Mouse (Mus musculus): ENCODE results near the gene Rfx1. TPM values are rescaled to one million over a fixed set of nuclear protein-coding genes. Genes with fewer than 3 reads are reported as not detected.

The Rfx1 gene
- total and polyA plus RNA-seq, 3 experiments, result 2.4 to 41.4 (median 14.3) TPM

DNA sequence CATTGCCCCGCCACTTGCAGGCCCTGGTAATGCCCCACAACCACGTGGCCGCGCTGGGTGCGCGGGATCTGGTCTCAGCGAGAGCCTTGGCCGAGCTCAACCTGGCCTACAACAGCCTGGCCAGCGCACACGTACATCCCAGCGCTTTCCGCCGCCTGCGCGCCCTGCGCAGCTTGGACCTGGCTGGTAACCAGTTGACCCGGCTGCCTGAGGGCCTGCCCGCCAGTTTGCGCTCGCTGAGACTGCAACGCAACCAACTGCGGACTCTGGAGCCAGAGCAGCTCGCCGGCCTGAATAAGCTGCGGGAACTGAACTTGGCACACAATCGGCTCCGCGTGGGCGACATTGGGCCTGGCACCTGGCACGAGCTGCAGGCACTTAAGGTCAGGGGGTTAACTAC is 64.2 kb downstream of the Rfx1 start:
- H3K36me3 ChIP-seq (replicated peaks), result peaks cover 46% of the 10 kb centered on the region

DNA sequence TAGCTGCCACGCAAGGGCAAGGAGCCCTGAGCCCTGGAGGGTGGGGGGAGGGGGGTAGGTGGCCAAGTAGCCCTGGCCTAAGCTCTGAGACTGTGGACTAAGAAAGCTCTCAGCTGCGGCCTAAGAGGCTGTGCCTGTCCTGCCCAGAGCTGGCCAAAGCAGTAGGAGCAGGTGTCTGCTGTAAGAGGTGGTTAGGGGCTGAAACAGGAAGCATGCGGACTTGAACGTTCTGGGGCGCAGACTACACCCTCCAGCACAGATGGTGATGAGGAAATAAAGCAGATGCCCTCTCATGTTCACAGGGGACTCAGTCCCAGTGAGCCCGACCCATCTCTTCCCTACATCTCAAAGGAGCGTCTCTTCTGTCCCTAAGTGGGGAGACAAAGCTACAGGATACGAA is 65.6 kb downstream of the Rfx1 start:
- no peak for ATAC-seq (ENCODE audit: extremely low read depth, insufficient number of reproducible peaks, low FRiP score, poor library complexity, severe bottlenecking)

More for the DNA sequence above, 64.2 kb downstream of the Rfx1 start:
- DNase-seq (ENCODE audit: low spot score) (no peak), ATAC-seq (ENCODE audit: extremely low read depth, insufficient number of reproducible peaks, low FRiP score, poor library complexity, severe bottlenecking) (no peak)
- Histone ChIP-seq H3K4me1 (ENCODE audit: insufficient read depth, low read depth, low read length) (peaks cover 4% of the 10 kb centered on the region), H3K9me3 (replicated peaks) (no peaks in the 10 kb centered on the region), H3K4me3 (ENCODE audit: low read depth, low read length) (no peak overlapping the region), H3K27me3 (ENCODE audit: insufficient read depth, low read length) (peaks cover 28% of the 10 kb centered on the region; the same call in 1 of the 2 replicates)
- TF ChIP-seq POLR2AphosphoS5 (IDR thresholded peaks at IDR 0.05; ENCODE audit: insufficient replicate concordance, low read depth, low read length) (no peak), GATA2 (IDR thresholded peaks at IDR 0.05; ENCODE audit: borderline replicate concordance, low read depth, low read length) (no peak), TAL1 (conservative IDR thresholded peaks at IDR 0.05; ENCODE audit: low read depth, low read length) (no peak), GATA1 (IDR thresholded peaks at IDR 0.05; ENCODE audit: borderline replicate concordance, low read length) (no peak), CTCF (IDR thresholded peaks at IDR 0.05; ENCODE audit: low read depth, low read length) (no peak)

DNA sequence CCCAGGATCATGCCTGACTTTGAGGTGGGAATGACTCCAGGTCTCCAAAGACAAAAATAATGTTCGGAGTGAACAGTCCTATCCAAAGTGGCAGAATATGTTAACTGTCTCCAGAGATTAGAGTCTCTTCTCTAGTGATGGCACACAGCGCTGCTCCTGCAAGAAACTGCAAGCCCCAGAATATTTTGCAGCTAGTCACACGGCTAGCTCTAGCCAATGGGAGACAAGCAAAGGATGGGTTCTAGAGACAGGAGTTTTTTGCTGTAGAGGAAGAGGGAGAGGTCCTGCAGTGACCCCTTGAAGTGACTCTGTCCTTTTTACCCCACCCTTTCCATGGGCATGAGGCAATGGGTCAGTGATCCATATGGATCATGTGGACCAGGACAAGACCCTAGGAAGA is 71.2 kb downstream of the Rfx1 start:
- peak; percentile 56 for DNase-seq (ENCODE audit: low spot score)
- TF ChIP-seq TAL1 (conservative IDR thresholded peaks at IDR 0.05; ENCODE audit: low read depth, low read length) (no peak), GATA2 (IDR thresholded peaks at IDR 0.05; ENCODE audit: borderline replicate concordance, low read depth, low read length) (no peak), POLR2AphosphoS5 (IDR thresholded peaks at IDR 0.05; ENCODE audit: insufficient replicate concordance, low read depth, low read length) (no peak), GATA1 (IDR thresholded peaks at IDR 0.05; ENCODE audit: borderline replicate concordance, low read length) (no peak), CTCF (IDR thresholded peaks at IDR 0.05; ENCODE audit: low read depth, low read length) (no peak)
- ATAC-seq (ENCODE audit: extremely low read depth, insufficient number of reproducible peaks, low FRiP score, poor library complexity, severe bottlenecking), result 0 out of 2 replicates have a peak, but pooled peaks have one; percentile 22
- H3K9me3 ChIP-seq (replicated peaks), result no peaks in the 10 kb centered on the region
- H3K36me3 ChIP-seq (replicated peaks), result peaks cover 98% of the 10 kb centered on the region
- no peaks in the 10 kb centered on the region; the same call in 1 of the 2 replicates for H3K4me1 ChIP-seq (ENCODE audit: insufficient read depth, low read depth, low read length)
- no peak overlapping the region for H3K4me3 ChIP-seq (ENCODE audit: low read depth, low read length)
- no peaks in the 10 kb centered on the region for H3K27me3 ChIP-seq (ENCODE audit: insufficient read depth, low read length)

More for the DNA sequence above, 65.6 kb downstream of the Rfx1 start:
- Histone ChIP-seq H3K9me3 (replicated peaks) (no peaks in the 10 kb centered on the region), H3K4me1 (ENCODE audit: insufficient read depth, low read depth, low read length) (peaks cover 4% of the 10 kb centered on the region), H3K36me3 (replicated peaks) (peaks cover 60% of the 10 kb centered on the region), H3K4me3 (ENCODE audit: low read depth, low read length) (no peak overlapping the region), H3K27me3 (ENCODE audit: insufficient read depth, low read length) (peaks cover 16% of the 10 kb centered on the region; the same call in 1 of the 2 replicates)
- DNase-seq (ENCODE audit: low spot score), result no peak
- TF ChIP-seq CTCF (IDR thresholded peaks at IDR 0.05; ENCODE audit: low read depth, low read length) (no peak), GATA1 (IDR thresholded peaks at IDR 0.05; ENCODE audit: borderline replicate concordance, low read length) (no peak), POLR2AphosphoS5 (IDR thresholded peaks at IDR 0.05; ENCODE audit: insufficient replicate concordance, low read depth, low read length) (no peak), TAL1 (conservative IDR thresholded peaks at IDR 0.05; ENCODE audit: low read depth, low read length) (no peak), GATA2 (IDR thresholded peaks at IDR 0.05; ENCODE audit: borderline replicate concordance, low read depth, low read length) (no peak)

DNA sequence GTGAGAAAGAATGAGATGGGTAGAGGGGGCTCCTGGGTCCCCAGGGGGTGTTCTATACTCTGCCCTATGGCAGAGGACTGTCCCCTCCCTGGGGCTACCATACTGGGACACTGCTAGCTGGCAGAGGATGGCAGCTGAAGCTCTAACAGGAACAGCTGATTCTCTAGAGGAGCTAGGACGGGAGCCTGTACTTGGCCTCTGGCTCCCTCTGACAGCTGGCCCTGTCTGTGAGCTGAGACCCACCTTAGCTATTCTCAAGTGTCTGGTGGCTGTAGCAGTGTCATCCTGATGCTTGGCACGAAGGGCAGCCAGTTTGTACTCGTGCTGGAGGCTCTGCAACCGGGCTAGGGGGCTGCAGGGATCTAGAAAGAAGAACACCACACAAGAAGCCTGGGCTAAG is 74.2 kb downstream of the Rfx1 start:
- peaks cover 95% of the 10 kb centered on the region for H3K36me3 ChIP-seq (replicated peaks)
- DNase-seq (ENCODE audit: low spot score), result no peak
- no peaks in the 10 kb centered on the region for H3K9me3 ChIP-seq (replicated peaks)
- H3K4me1 ChIP-seq (ENCODE audit: insufficient read depth, low read depth, low read length), result 0 out of 2 replicates have a peak, but pooled peaks cover 5% of the 10 kb centered on the region
- TF ChIP-seq GATA2 (IDR thresholded peaks at IDR 0.05; ENCODE audit: borderline replicate concordance, low read depth, low read length), result no peak
- no peak for TF ChIP-seq TAL1 (conservative IDR thresholded peaks at IDR 0.05; ENCODE audit: low read depth, low read length)
- no peak for TF ChIP-seq CTCF (IDR thresholded peaks at IDR 0.05; ENCODE audit: low read depth, low read length)
- no peak for TF ChIP-seq GATA1 (IDR thresholded peaks at IDR 0.05; ENCODE audit: borderline replicate concordance, low read length)
- TF ChIP-seq POLR2AphosphoS5 (IDR thresholded peaks at IDR 0.05; ENCODE audit: insufficient replicate concordance, low read depth, low read length), result no peak
- no peaks in the 10 kb centered on the region for H3K27me3 ChIP-seq (ENCODE audit: insufficient read depth, low read length)
- no peak overlapping the region for H3K4me3 ChIP-seq (ENCODE audit: low read depth, low read length)
- ATAC-seq (ENCODE audit: extremely low read depth, insufficient number of reproducible peaks, low FRiP score, poor library complexity, severe bottlenecking), result no peak

DNA sequence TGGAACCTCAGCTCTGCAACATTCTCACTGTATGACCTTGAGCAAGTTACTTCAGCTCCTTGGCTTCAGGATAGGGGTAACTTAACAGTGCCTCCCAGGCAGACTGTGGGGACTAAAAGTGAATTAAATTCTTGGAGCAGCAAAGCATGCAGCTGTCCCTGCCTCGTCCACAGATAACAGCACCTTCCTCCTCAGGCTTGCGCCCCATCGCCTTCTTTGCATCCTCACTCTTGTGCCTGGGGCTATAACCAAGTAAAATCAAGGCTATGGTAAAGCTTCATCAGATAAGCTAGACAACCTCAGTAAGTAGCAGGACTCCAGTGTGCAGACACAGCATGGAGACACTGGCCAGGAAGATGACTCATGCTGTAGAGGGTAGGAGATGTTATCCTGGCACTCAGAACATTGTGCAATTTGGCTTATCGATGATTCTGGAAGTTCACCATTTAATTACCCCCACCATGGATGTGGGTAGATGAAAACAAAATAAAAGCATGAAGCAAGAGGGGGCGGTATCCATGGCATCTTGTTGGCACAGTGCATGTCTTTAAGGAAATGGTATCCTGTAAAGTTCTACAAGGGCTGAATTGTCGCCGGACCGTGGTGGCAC is 78.1 kb downstream of the Rfx1 start:
- ATAC-seq (ENCODE audit: extremely low read depth, insufficient number of reproducible peaks, low FRiP score, poor library complexity, severe bottlenecking), result peak; percentile 37; the same call in 1 of the 2 replicates
- H3K9me3 ChIP-seq (replicated peaks), result no peaks in the 10 kb centered on the region

More for the DNA sequence above, 78.1 kb downstream of the Rfx1 start:
- peaks cover 61% of the 10 kb centered on the region for H3K36me3 ChIP-seq (replicated peaks)
- no peak for DNase-seq (ENCODE audit: low spot score)
- no peak for TF ChIP-seq TAL1 (conservative IDR thresholded peaks at IDR 0.05; ENCODE audit: low read depth, low read length)
- TF ChIP-seq GATA1 (IDR thresholded peaks at IDR 0.05; ENCODE audit: borderline replicate concordance, low read length), result no peak
- TF ChIP-seq GATA2 (IDR thresholded peaks at IDR 0.05; ENCODE audit: borderline replicate concordance, low read depth, low read length), result no peak
- peaks cover 27% of the 10 kb centered on the region for H3K4me1 ChIP-seq (ENCODE audit: insufficient read depth, low read depth, low read length)
- H3K27me3 ChIP-seq (ENCODE audit: insufficient read depth, low read length), result peaks cover 7% of the 10 kb centered on the region; the same call in 1 of the 2 replicates
- H3K4me3 ChIP-seq (ENCODE audit: low read depth, low read length), result no peak overlapping the region

Other genes with a start within 250 kb of the Rfx1 start
- 31.2 and 35.2 TPM in 2 replicates for gene Adgrl1, start 166.7 kb upstream of the Rfx1 start, total RNA-seq (2014; fragmentation: Nextera tagmentation)
- gene Adgrl1, start 166.7 kb upstream of the Rfx1 start, total RNA-seq (2017), result 9.1 and 11.3 TPM in 2 replicates
- 18.5 and 20.7 TPM in 2 replicates for gene Adgrl1, start 166.7 kb upstream of the Rfx1 start, polyA plus RNA-seq (2012)
- 0.83 and 1.7 TPM in 2 replicates for gene Gm10644, start 111.6 kb upstream of the Rfx1 start, total RNA-seq (2014; fragmentation: Nextera tagmentation)
- 0.81 and 0.82 TPM in 2 replicates for gene Gm10644, start 111.6 kb upstream of the Rfx1 start, total RNA-seq (2017)
- 0.10 and 0.16 TPM in 2 replicates for gene Gm10644, start 111.6 kb upstream of the Rfx1 start, polyA plus RNA-seq (2012)
- gene Asf1b, start 111.3 kb upstream of the Rfx1 start, total RNA-seq (2014; fragmentation: Nextera tagmentation), result 87.4 and 120 TPM in 2 replicates
- 88.6 and 104 TPM in 2 replicates for gene Asf1b, start 111.3 kb upstream of the Rfx1 start, total RNA-seq (2017)
- 288 and 383 TPM in 2 replicates for gene Asf1b, start 111.3 kb upstream of the Rfx1 start, polyA plus RNA-seq (2012)
- gene Prkaca, start 93.8 kb upstream of the Rfx1 start, total RNA-seq (2014; fragmentation: Nextera tagmentation), result 88.6 and 99.3 TPM in 2 replicates
- 32.2 and 34.4 TPM in 2 replicates for gene Prkaca, start 93.8 kb upstream of the Rfx1 start, total RNA-seq (2017)
- gene Prkaca, start 93.8 kb upstream of the Rfx1 start, polyA plus RNA-seq (2012), result 46.6 and 46.9 TPM in 2 replicates
- gene Samd1, start 69.2 kb upstream of the Rfx1 start, total RNA-seq (2014; fragmentation: Nextera tagmentation), result 88.0 and 93.8 TPM in 2 replicates
- 64.1 and 80.8 TPM in 2 replicates for gene Samd1, start 69.2 kb upstream of the Rfx1 start, total RNA-seq (2017)
- 246 and 262 TPM in 2 replicates for gene Samd1, start 69.2 kb upstream of the Rfx1 start, polyA plus RNA-seq (2012)
- gene 1700067K01Rik, start 65.3 kb upstream of the Rfx1 start, total RNA-seq (2014; fragmentation: Nextera tagmentation), result 0.78 TPM in 1 of 2 replicates, not detected in the other
- 0.35 and 0.82 TPM in 2 replicates for gene 1700067K01Rik, start 65.3 kb upstream of the Rfx1 start, total RNA-seq (2017)
- 0.92 and 1.2 TPM in 2 replicates for gene 1700067K01Rik, start 65.3 kb upstream of the Rfx1 start, polyA plus RNA-seq (2012)
- gene 2210011C24Rik, start 54.7 kb upstream of the Rfx1 start, total RNA-seq (2014; fragmentation: Nextera tagmentation), result not detected in 2 replicates
- not detected in 2 replicates for gene 2210011C24Rik, start 54.7 kb upstream of the Rfx1 start, total RNA-seq (2017)
- gene 2210011C24Rik, start 54.7 kb upstream of the Rfx1 start, polyA plus RNA-seq (2012), result not detected in 2 replicates
- not detected in 2 replicates for gene Palm3, start 45.4 kb upstream of the Rfx1 start, total RNA-seq (2014; fragmentation: Nextera tagmentation)
- 0.06 TPM in 1 of 2 replicates, not detected in the other for gene Palm3, start 45.4 kb upstream of the Rfx1 start, total RNA-seq (2017)
- gene Palm3, start 45.4 kb upstream of the Rfx1 start, polyA plus RNA-seq (2012), result 0.12 and 0.15 TPM in 2 replicates
- not detected in 2 replicates for gene Il27ra, start 24.2 kb upstream of the Rfx1 start, total RNA-seq (2014; fragmentation: Nextera tagmentation)
- not detected in 2 replicates for gene Il27ra, start 24.2 kb upstream of the Rfx1 start, total RNA-seq (2017)
- not detected in 2 replicates for gene Il27ra, start 24.2 kb upstream of the Rfx1 start, polyA plus RNA-seq (2012)
- not detected in 2 replicates for gene Rln3, start 21.8 kb upstream of the Rfx1 start, total RNA-seq (2014; fragmentation: Nextera tagmentation)
- not detected in 2 replicates for gene Rln3, start 21.8 kb upstream of the Rfx1 start, total RNA-seq (2017)
- gene Rln3, start 21.8 kb upstream of the Rfx1 start, polyA plus RNA-seq (2012), result not detected in 2 replicates
- gene Gm10643, start 1.7 kb upstream of the Rfx1 start, total RNA-seq (2014; fragmentation: Nextera tagmentation), result 1.1 and 2.0 TPM in 2 replicates
- 1.3 and 1.6 TPM in 2 replicates for gene Gm10643, start 1.7 kb upstream of the Rfx1 start, total RNA-seq (2017)
- 0.05 and 0.09 TPM in 2 replicates for gene Gm10643, start 1.7 kb upstream of the Rfx1 start, polyA plus RNA-seq (2012)
- gene Dcaf15, start 37.9 kb downstream of the Rfx1 start, total RNA-seq (2014; fragmentation: Nextera tagmentation), result 15.7 and 16.3 TPM in 2 replicates
- 16.4 and 20.2 TPM in 2 replicates for gene Dcaf15, start 37.9 kb downstream of the Rfx1 start, total RNA-seq (2017)
- gene Dcaf15, start 37.9 kb downstream of the Rfx1 start, polyA plus RNA-seq (2012), result 51.8 and 68.1 TPM in 2 replicates
- not detected in 2 replicates for gene Podnl1, start 59.2 kb downstream of the Rfx1 start, total RNA-seq (2014; fragmentation: Nextera tagmentation)
- 0.06 TPM in 1 of 2 replicates, not detected in the other for gene Podnl1, start 59.2 kb downstream of the Rfx1 start, total RNA-seq (2017)
- 0.05 and 0.06 TPM in 2 replicates for gene Podnl1, start 59.2 kb downstream of the Rfx1 start, polyA plus RNA-seq (2012)
- gene Cc2d1a, start 81.1 kb downstream of the Rfx1 start, total RNA-seq (2014; fragmentation: Nextera tagmentation), result 7.9 and 9.6 TPM in 2 replicates
- 4.8 and 5.1 TPM in 2 replicates for gene Cc2d1a, start 81.1 kb downstream of the Rfx1 start, total RNA-seq (2017)
- 21.3 and 25.5 TPM in 2 replicates for gene Cc2d1a, start 81.1 kb downstream of the Rfx1 start, polyA plus RNA-seq (2012)
- gene 4930432K21Rik, start 81.2 kb downstream of the Rfx1 start, total RNA-seq (2014; fragmentation: Nextera tagmentation), result 0.34 TPM in 1 of 2 replicates, not detected in the other
- gene 4930432K21Rik, start 81.2 kb downstream of the Rfx1 start, total RNA-seq (2017), result 0.55 and 0.58 TPM in 2 replicates
- 0.08 and 0.11 TPM in 2 replicates for gene 4930432K21Rik, start 81.2 kb downstream of the Rfx1 start, polyA plus RNA-seq (2012)
- not detected in 2 replicates for gene Nanos3, start 118.4 kb downstream of the Rfx1 start, total RNA-seq (2014; fragmentation: Nextera tagmentation)
- not detected in 2 replicates for gene Nanos3, start 118.4 kb downstream of the Rfx1 start, total RNA-seq (2017)
- 0.19 TPM in 1 of 2 replicates, not detected in the other for gene Nanos3, start 118.4 kb downstream of the Rfx1 start, polyA plus RNA-seq (2012)
- 8.5 and 9.7 TPM in 2 replicates for gene Zswim4, start 170.2 kb downstream of the Rfx1 start, total RNA-seq (2014; fragmentation: Nextera tagmentation)
- 5.7 and 7.3 TPM in 2 replicates for gene Zswim4, start 170.2 kb downstream of the Rfx1 start, total RNA-seq (2017)
- gene Zswim4, start 170.2 kb downstream of the Rfx1 start, polyA plus RNA-seq (2012), result 14.6 and 19.0 TPM in 2 replicates
- gene D8Ertd738e, start 182.9 kb downstream of the Rfx1 start, total RNA-seq (2014; fragmentation: Nextera tagmentation), result 106 and 132 TPM in 2 replicates
- gene D8Ertd738e, start 182.9 kb downstream of the Rfx1 start, total RNA-seq (2017), result 197 and 232 TPM in 2 replicates
- gene D8Ertd738e, start 182.9 kb downstream of the Rfx1 start, polyA plus RNA-seq (2012), result 257 and 291 TPM in 2 replicates
- gene Mri1, start 190.5 kb downstream of the Rfx1 start, total RNA-seq (2014; fragmentation: Nextera tagmentation), result 14.1 and 20.1 TPM in 2 replicates
- gene Mri1, start 190.5 kb downstream of the Rfx1 start, total RNA-seq (2017), result 7.0 and 13.2 TPM in 2 replicates
- gene Mri1, start 190.5 kb downstream of the Rfx1 start, polyA plus RNA-seq (2012), result 58.7 and 87.4 TPM in 2 replicates
- gene Ccdc130, start 203.5 kb downstream of the Rfx1 start, total RNA-seq (2014; fragmentation: Nextera tagmentation), result 71.8 and 73.7 TPM in 2 replicates
- 11.3 and 12.9 TPM in 2 replicates for gene Ccdc130, start 203.5 kb downstream of the Rfx1 start, total RNA-seq (2017)
- 11.1 and 17.1 TPM in 2 replicates for gene Ccdc130, start 203.5 kb downstream of the Rfx1 start, polyA plus RNA-seq (2012)

All from G1E (cell line).